Mouse (Mus musculus) layer of hippocampus, adult 9-11 months (tissue): ENCODE measurements around the gene Ddx54.
A peak's percentile ranks its signal among the peaks of the same experiment; 100 is the strongest.

Experiments used
- DNase-seq: peaks from one replicate; pipeline ENCODE4 v3.0.0; 2022

Gene Ddx54

DNA sequence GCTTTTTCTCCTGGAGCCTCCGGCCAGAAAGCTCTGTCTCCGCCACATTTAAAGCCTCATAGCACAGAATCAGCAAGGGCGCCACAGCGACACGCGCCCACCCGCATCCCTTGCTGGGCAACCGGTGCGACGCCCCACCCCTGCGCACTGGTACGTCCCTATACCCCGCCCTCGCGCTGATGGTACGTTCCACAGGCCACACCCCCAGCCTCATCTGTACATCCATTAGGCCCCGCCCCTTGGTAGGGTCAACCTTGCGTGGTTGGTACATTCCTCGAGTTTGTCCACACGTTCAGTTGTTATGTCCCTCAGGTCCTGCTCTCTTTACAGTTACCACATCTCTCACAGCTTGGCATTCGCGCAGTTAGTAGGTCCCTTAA is at the start of gene Ddx54, which contains the start of gene Rita1:
Ddx54 (plus strand) TSS at position 298 of the 380 bp plus-strand sequence.
Rita1 (minus strand) TSS at position 148 of the 380 bp plus-strand sequence.
- peak; percentile 99 for DNase-seq

DNA sequence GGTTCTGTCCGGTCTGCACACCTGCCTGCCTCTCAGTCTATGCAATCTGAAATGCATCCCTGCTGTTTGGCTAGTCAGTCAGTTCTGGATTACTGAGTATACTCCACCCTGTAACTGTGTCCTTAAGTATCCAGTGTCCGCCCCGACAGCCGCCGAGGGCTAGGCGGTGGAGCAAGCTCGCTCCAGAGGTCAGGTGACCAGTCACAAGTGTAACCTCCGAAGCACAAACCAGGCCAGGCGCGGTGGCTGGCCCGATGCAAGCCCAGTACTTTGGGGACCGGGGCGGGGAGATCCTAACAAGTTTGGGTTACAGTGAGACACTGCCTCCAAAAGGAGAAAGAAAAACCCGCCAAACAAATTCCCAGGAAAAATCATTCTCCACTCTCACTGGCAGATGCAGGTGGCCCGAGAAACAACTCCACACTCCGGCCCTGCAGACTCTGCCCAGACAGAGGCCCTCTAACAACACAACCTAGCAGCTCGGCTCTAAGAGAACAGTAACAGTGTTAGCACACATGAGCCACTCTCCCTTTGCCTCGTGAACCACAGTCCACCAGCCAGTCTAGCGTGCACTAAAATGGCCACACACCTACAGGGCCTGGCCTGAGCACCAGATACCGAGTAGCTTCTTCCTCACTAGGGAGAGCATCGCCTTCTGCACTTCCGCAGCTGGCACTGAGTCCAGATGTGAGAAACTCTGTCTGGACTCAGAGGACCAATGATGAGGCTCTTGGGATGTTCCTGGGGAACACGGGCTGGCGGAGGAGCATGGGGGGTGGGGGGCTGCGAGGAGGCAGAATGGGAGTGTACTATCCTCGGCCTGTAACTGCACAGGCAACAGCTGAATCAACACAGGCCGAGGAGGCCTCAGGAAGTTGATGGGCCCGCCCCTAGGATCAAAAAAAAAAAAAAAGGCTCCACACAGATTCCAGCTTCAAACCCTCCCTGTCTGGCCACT is 49.3 kb upstream of the Ddx54 start:
- DNase-seq, result no peak

DNA sequence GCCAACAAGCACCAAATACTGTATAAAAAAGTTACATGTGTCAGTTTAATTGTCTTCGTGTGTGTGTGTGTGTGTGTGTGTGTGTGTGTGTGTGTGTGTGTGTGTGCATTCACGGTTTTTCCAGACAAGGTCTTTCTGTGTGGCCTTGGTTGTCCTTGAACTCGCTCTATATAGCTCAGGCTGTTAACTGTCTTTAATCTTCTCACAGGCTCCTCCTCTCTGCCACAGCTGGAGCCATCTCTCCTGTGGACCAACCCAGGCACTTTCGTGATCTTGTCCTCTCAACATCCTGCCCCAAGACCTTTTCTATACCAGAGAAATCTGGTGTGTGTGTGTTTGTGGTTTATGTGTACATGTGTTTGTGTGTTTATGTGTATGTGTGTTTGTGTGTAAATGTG is 48.6 kb upstream of the Ddx54 start:
- no peak for DNase-seq

DNA sequence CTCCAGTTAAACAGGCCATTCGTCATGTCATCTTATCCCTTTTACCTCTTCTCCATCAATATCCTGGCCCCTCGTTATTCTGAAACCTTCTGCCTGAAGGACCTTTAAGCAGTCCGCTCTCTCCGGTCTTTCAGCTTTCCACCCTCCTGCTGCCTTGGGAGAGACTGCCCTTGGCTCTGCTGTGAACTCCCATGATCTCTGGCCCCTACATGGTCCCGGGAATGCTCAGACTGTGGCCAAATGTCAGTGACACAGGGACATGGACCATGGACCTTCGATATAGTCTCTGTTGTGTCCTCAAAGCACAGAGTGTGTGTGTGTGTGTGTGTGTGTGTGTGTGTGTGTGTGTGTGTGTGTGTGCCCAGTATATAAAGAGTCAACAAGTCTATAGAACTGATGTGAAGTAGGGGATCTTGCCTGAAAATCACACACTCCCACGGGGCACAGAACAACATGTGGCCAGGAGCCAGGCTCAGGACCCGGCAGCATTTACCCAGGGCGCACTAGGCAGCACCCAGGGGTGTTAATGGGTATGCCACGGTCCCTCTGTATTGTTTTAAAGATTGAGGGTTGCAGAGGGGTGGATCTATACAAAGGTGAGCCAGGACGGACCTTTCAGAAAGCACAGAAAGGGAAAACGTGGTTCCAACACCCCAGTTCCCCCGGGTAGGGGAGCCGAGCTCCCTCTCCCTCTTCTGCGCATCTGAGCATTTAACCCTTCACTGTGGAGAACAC is 47.2 kb upstream of the Ddx54 start:
- DNase-seq, result no peak

DNA sequence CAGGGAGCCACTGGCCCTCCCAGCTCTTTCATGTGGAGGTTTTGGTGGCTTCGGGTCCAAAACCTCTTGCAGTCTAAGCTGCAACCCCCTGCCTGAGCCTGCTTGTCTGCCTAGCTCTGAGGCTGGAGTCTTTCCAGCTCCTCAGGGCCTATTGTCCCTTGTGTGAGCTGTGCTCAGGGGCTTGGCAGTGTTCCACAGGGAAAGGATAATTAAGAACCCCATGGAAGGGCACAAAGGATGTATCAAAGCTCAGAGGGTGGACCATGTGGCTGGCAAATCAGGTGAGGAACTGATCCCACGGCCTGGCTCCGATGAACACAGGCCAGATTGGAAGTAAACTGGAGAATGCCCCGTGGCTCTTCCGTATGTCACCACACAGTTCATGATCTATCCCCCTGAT is 46.4 kb upstream of the Ddx54 start:
- peak; percentile 78 for DNase-seq

DNA sequence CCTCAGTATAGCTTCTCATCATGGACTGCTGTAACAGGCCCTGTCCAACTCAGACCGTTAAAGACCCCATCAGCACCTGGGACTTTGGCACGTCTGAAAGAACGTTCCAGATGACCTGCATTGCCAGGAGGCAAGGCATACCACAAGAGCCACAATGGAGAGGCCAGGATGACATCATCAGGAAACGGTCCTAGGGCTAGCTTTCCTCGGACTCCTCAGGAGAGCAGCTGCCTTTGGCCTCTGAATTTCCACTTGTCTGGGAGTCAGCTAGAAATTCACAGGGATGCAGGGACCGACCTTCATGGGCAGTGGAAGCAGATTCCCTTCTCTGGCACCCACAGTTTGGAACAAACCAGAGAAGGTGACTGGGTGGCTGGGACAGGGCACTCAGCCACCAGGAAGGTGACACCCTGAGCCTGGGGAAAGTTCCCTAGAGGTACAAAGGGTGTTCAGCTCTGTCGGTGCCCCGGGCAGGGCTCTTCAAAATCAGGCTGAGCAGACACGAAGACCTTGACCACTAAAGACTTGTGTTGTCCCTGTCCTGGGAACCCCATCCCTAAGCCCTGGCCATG is 45.8 kb upstream of the Ddx54 start:
- no peak for DNase-seq

DNA sequence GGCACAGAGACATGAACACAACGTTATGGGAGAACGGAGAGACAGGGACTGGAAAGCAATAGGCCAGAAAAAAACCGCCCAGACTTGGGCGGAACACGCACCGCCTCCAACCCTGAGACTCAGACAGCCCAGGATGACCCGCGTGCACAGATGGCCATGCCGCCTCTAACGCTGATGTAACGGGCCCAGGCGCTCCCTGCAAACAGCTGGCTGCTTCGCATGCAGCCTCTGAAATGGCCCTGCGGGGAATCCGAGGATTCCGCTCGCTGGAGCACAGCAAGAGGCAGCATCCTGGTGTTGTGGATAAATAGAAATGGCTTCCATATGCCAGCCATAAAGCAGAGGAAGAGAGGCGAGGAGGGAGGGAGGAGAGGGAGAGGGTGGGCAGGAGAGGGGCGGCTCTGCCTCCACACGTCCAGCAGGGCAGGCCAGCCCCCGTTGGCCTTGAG is 45.3 kb upstream of the Ddx54 start:
- peak; percentile 52 for DNase-seq

DNA sequence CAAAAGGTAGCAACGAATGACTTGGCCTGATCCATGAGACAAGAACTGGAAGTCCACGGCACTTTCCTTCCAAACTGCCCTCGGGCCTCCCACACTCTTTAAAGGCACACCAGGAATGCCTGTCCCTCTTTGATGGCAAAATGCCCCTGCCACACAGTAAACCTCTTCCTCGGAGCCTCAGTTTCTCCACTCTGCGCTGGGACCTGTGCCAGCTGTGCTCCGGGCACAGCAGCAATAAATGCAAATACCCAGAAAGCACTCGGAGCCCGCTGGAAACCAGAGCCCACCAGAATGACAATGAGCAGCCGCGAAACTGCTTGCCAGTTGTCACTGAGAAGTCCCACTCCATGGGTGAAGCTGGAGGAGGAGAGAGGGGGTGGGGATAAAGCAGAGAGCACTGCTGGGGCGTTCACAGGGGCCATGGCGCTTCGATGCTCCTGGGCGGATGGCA is 44.8 kb upstream of the Ddx54 start:
- no peak for DNase-seq

DNA sequence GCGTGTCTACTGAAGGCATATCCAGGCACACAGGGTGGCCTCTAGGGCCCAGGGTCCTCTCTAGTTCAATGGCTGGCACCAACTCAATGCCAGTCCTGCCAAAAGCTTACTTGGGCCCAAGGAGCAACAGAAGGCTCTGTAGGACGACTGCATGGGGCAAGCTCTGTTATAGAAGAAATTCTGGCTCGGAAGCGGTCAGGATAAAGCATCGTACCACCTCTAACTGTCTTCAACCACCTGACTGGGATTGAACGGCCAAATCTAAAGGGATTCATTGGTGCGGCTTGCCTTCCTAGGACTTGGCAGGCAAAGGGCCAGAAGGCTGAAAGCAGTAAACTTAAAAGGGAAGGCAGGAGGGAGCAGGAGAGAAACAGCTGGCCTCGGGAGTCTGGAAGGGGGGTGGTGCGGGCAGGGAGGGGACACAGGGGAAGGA is 44.2 kb upstream of the Ddx54 start:
- DNase-seq, result no peak

DNA sequence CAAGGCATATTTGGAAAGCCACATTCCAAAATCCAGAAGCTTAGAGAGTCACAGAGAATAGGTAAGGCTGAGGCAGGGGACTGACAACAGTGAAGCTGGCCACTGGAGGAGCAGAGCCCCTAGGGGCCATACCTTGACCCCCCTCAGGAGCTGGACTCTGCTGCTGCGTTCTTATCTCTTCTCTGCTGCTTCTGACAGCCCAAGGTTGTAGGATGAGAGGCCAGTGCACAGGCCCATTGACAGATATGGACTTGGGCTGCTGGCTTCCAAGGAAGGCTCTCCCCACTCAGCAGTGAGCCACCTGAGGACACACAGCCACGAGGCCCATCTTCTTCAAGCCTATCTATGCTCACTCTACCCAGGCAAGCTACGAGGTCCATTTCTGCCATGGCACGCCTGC is 43.6 kb upstream of the Ddx54 start:
- no peak for DNase-seq

DNA sequence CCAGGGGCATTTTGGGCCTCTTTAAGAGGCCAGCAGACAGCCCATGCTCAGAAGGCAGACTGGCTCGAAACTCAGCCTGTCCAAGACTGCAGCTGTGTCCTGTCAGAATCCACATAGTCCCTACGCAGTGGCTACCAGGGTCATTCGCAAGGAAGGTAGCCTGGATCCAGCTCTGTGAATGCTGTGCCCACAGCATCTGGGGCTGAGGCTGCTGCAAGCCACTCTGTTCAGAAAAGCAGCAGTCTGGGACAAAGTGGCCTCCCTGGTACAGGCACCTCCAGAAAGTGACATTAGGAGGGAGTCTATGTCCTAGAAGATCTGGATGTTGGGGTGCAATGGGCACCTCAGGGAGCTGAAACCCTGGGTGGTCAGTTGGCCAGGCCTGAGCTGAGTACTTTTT is 42.7 kb upstream of the Ddx54 start:
- no peak for DNase-seq

DNA sequence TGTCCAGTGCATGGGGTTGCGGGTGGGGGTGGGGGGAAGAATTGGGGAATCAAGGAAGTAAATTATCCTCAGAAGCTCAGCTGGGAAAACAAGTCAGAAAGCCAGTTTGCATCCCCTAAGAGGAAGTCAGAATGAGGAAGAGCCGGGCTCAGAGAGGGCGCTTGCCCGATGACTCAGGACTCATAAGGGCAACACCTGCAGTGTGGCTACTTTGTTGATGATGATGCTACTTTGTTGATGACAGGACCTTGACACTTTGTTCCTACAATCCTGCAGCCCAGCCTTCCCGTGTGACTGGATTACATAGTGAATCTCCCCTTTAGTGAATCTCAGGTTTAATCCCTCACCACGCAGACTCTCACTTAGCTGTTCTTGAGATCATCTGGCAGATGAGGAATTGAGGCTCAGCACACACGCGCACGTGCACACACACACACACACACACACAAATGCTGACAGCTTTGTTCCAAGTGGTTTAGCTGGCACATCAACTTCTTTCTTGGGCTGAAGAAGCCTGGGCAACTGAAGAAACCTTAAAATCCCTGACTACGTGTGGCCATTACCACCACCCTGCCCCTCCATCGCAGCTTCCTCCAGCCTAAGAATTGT is 42.1 kb upstream of the Ddx54 start:
- no peak for DNase-seq

DNA sequence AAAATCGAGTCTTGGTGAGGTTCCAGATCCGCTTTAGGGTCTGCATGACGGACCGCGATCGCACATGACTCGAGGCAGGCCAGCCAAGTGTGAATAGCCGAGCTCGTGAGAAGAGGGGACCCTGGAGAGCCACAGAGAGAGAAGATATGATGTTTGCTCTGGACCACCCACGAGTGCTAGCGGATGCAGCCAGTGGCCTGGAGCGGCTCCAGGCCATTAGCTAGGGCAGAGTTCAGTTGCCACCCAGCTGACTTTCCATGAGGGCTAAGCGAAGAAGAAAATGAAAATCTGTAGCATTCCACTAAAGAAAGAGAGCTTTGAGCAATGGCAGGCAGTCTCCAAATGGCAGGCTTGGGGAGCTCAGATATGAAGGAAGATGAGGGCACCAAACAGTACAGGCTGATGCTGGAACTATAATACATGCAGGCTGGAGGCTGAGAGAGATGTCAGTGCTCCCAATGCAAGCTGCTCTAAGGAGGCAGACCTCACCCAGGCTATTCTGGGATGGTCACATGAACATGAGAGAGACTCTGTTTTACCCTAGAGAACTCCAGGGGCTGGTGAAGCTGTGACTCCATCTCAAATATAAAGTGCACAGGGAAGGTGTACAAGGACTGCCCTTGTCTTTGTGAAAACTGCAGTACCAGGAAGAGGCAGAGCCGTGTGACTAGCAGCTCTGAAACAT is 41.3 kb upstream of the Ddx54 start:
- no peak for DNase-seq

DNA sequence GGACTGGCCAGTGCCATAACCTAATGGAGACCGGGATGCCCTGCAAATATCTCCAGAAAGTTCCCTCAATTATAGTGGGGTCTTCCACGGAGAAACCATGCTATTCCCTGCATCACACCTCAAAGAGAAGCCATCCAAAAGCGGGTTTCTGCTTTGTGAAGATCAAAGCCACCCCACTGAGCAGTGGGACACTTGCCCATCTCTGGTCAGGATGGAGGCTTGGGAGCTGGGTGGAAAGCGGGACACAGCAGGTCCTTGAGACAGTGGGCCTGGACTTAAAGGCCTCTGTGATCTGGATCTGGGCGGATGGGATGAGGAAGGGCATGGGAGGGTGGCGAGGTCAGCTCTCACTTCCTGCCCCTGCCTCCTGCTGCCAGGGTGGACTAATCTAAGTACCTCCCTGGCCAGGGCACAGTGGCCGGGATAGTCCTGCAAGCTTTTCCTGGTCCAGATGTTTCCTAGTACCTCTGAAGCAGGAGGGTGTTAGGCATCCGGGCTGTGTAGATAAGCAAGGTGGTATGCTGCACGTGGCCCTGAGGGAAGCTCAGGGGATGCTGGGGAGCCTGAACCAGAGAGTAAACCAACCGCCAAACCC is 38.0 kb upstream of the Ddx54 start:
- no peak for DNase-seq

DNA sequence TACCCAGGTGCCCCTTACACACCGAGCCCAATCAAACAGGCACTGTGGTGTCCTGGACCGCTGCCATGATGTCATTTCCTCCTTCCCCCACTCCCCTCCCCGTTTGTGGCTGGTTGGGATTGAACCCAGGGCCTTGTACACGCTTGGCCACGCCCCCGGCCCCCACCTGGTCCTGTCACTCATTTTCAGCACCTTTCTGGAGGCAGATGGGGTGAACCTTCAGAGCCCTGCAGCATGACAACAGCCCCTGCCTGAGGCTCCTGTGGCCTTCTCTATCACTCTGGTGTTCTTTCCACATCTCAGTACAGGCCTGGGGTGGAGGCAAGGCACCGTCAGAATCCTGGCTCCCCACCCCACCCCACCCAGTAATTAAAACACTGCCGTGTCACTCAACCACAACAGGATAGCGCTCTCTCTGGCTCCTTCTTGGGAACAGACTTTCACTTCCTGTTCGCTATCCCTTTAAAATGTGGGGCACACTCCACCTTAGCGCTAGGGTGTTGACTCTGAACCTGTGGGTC is 35.7 kb upstream of the Ddx54 start:
- DNase-seq, result no peak

DNA sequence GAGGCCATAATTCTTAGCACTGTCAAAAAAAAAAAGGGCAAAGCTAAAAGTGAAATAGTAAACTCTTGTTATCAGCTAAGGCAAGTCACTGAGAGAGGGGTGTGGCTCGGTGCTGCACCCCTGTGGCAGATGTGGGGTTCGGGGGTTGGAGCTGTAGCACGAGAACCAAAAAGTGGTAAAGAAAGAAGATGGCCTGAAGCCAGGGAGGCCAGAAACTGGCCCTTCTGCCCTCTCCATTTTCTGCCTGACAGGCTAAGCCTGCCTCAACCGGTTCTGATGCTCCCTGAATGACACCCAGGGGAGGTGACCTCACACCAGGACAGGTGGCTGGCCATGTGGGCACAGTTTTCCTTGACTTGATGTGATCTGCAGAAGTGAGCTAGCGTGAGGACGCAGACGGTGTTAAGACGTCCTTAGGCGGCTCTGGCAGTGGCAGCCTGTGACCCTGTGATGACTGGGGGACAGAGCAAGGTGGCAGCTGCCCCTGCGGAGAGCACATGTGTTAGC is 34.6 kb upstream of the Ddx54 start:
- no peak for DNase-seq

DNA sequence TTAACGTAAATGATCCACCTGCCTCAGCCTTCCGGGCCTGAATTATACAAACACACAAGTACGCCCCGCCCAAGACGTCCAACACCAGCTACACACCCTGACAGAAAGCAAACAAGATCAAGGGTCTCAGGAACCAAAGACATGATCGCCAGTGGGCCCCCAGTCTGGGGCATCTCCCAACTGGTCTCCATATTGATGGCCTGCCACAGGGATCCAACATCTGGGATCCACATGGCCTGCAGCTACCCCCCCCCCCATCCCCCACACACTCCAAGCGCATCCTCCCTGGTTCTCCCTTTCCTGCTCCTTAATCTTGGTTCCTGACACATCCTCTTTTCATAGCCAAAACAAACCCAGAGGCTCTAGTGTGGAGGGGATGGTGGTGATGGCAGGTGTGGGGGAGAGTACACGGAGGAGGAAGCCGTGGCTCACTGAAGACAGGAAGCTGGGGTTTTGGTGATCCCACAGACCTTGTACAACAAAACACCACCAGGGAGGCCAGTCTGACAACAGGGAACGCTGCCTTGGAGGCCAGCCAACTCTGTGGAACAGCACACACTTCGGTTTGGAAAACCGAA is 33.9 kb upstream of the Ddx54 start:
- DNase-seq, result no peak

DNA sequence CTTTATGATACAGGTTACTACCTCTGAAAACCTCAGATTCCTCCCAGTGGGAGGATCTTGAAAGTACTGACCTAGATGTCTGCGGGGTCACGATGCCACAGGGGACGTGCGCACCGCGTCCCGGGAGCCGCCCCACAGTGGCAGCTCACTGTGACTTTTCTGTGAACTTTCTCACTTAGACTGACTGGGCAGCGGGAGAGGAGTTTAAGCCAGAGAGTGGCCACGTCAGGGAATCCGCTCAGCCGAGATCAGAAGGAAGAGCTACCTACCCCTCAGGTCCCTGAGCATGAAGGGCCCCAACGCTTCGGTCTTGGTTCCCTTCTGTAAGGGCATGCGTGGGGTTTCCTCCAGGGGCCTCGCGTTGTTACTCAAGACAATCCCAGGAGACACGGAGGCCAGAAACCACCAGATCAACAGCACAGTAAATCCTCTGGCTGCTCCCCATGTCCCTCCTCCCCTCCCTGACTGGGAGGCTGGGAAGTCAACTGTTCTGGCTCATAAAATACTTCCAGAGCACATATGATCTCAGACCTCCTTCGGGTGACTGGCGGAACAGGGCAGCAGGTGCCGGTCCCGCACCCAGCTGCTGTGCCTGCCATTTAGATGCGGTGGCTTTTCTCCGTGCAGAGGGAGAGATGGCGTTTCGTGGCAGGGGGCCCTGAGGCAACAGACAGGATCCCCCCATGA is 33.2 kb upstream of the Ddx54 start:
- no peak for DNase-seq

DNA sequence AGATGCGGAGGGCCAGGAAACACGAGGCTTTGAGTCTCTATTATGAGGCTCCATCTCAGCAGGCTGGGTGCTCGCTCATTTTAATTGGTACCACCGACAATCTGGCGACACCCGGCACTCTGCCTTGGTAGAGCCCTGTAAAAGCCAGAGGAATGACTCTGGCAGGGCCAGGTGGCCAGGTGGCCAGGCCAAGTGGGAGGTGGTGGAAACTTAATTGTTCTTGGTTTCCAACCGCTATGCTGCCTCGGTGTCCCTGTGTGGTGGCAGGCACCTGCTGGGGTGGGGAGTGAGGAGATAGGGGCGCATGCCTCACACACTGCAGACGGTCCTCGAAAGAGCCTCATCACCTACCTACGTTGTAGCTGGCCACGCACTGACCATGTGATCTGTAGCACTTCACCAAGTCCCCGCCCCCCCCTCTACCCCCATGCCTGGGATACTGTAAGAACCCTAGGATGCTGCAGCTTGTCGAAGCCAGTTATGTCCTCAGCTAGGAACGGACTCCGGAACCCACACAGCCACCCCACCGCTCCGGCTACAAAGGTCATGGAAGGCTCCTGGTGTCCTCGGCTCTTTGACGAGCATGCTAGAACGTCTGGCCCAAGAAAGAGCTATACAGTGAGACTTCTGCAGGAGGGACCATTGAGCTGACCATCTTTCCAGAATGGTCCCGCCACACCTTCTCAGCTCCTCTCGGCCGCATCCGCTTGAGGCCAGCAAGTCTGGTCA is 32.5 kb upstream of the Ddx54 start:
- no peak for DNase-seq

DNA sequence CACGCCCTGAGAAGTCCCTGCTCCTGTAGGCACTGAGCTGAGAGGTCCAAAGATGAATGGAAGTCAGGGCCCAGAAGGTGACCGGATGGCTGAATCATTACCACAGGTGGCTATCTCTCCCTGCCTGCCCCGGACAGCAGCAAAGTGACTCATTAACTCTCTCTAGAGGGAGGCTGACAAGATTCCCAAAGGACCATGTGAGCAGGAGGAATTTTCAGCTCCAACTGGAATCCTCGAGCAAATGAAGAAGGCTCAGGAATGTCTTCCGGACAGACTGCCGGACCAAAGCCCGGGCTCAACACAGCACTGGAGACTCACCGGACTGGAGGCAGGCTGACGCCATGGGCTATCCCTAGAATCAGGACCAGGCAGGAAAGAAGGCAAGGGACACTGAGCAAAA is 30.5 kb upstream of the Ddx54 start:
- no peak for DNase-seq
